Mouse (Mus musculus) lung, postnatal 25 days (tissue): ENCODE data around the gene Btc.
A peak's percentile ranks its signal among the peaks of the same experiment; 100 is the strongest.

ENCODE experiments used
- DNase-seq: peaks from one replicate; pipeline ENCODE4 v3.0.0; 2022; ENCODE audit warnings: low spot score

The Btc gene

GRCm38 (mm10) chr5:91320348-91320747, 82.4 kb downstream of the Btc start:
- no peak for DNase-seq

GRCm38 (mm10) chr5:91313971-91314370, 88.8 kb downstream of the Btc start:
- peak; percentile 8 for DNase-seq

GRCm38 (mm10) chr5:91311767-91312166, 91.0 kb downstream of the Btc start:
- DNase-seq = no peak

GRCm38 (mm10) chr5:91308576-91308975, 94.2 kb downstream of the Btc start:
- no peak for DNase-seq

GRCm38 (mm10) chr5:91307907-91308306, 94.9 kb downstream of the Btc start:
- DNase-seq = peak; percentile 64
